Mouse (Mus musculus) liver, postnatal 0 days (tissue): Measurements from ENCODE around the gene Gja4. TPM values are rescaled to one million over a fixed set of nuclear protein-coding genes. Genes with fewer than 3 reads are reported as not detected.

ENCODE experiments used
- ATAC-seq: fragments of 200-750 bp; cut with Nextera tagmentation; 2 replicates; pipeline ENCODE4 v1.8.0; 2017; ENCODE audit warnings: mild to moderate bottlenecking, moderate library complexity
- DNase-seq: peaks from one replicate; pipeline ENCODE4 v3.0.0-alpha.2; 2016
- H3K27ac ChIP-seq: fragments of 300-500 bp; sonication (generic); 2 replicates; pipeline ENCODE4 v1.5.1; 2014; ENCODE audit warnings: antibody characterized with exemption, moderate library complexity, mild to moderate bottlenecking, low read depth
- H3K27me3 ChIP-seq: fragments of 300-500 bp; sonication (generic); 2 replicates; pipeline ENCODE4 v1.6.1; 2014; ENCODE audit warnings: low read length, control low read depth, mixed read lengths; ENCODE audit not compliant: insufficient read depth
- H3K36me3 ChIP-seq: fragments of 300-500 bp; sonication (generic); replicated peaks from 2 replicates; pipeline ENCODE4 v1.6.1; 2014; ENCODE audit warnings: mild to moderate bottlenecking, control low read depth, low read length, moderate library complexity, mixed read lengths; ENCODE audit not compliant: insufficient read depth
- H3K4me1 ChIP-seq: fragments of 300-500 bp; sonication (generic); 2 replicates; pipeline ENCODE4 v1.6.1; 2014; ENCODE audit warnings: antibody characterized with exemption, mild to moderate bottlenecking, control low read depth; ENCODE audit not compliant: insufficient read depth
- H3K4me2 ChIP-seq: fragments of 300-500 bp; sonication (generic); 2 replicates; pipeline ENCODE4 v1.6.1; 2014; ENCODE audit warnings: low read depth, mild to moderate bottlenecking, low read length, moderate library complexity, mixed read lengths
- H3K4me3 ChIP-seq: fragments of 300-500 bp; sonication (generic); 2 replicates; pipeline ENCODE4 v1.5.1; 2014; ENCODE audit warnings: low read depth, low read length
- H3K9ac ChIP-seq: fragments of 300-500 bp; sonication (generic); replicated peaks from 2 replicates; pipeline ENCODE4 v1.6.1; 2014; ENCODE audit warnings: mild to moderate bottlenecking, moderate library complexity
- H3K9me3 ChIP-seq: fragments of 300-500 bp; sonication (generic); 2 replicates; pipeline ENCODE4 v1.6.1; 2016; ENCODE audit warnings: mild to moderate bottlenecking, control low read depth, low read length, mixed read lengths
- CTCF ChIP-seq: sonication (generic); IDR thresholded peaks from 2 replicates; pipeline ENCODE4 v1.5.1; 2016; ENCODE audit warnings: antibody characterized with exemption, low read depth
- EP300 ChIP-seq: IDR thresholded peaks from 2 replicates; pipeline ENCODE4 v1.6.1; 2016; ENCODE audit warnings: antibody characterized with exemption, low read depth, mild to moderate bottlenecking
- WGBS: fragments of 180-500 bp; shearing (Covaris S2); extraction: QIAGEN DNeasy Blood & Tissue Kit; methylation state at CpG from one replicate; pipeline ENCODE4 v1.1.7; 2014; ENCODE audit not compliant: insufficient replicate concordance; 5-methylcytosine and 5-hydroxymethylcytosine counted together
- polyA plus RNA-seq: library from polyadenylated mRNA; unstranded; fragments of >200 nt; fragmentation: Nextera tagmentation; extraction: Ambion mirVana; gene quantifications from 2 replicates; pipeline ENCODE4 v1.2.1, GENCODE M21; 2015

Gene Gja4
- polyA plus RNA-seq, 1 experiment from 2014 or later: 3.1 TPM

- Histone ChIP-seq H3K36me3 (no peaks in the 10 kb centered on the region), H3K9ac (no peak overlapping the region), H3K27ac (no peak overlapping the region), H3K4me2 (no peak overlapping the region), H3K27me3 (no peaks in the 10 kb centered on the region), H3K4me1 (no peaks in the 10 kb centered on the region), H3K4me3 (no peak overlapping the region), H3K9me3 (no peaks in the 10 kb centered on the region)
- TF ChIP-seq EP300 (no peak), CTCF (no peak)
- 74% methylated on average over 1 of the region's 1 CpGs for WGBS
- ATAC-seq (no peak), DNase-seq (no peak)
Observed at GRCm38 (mm10) chr4:127352594-127352993, 38.8 kb upstream of the Gja4 start.

DNA sequence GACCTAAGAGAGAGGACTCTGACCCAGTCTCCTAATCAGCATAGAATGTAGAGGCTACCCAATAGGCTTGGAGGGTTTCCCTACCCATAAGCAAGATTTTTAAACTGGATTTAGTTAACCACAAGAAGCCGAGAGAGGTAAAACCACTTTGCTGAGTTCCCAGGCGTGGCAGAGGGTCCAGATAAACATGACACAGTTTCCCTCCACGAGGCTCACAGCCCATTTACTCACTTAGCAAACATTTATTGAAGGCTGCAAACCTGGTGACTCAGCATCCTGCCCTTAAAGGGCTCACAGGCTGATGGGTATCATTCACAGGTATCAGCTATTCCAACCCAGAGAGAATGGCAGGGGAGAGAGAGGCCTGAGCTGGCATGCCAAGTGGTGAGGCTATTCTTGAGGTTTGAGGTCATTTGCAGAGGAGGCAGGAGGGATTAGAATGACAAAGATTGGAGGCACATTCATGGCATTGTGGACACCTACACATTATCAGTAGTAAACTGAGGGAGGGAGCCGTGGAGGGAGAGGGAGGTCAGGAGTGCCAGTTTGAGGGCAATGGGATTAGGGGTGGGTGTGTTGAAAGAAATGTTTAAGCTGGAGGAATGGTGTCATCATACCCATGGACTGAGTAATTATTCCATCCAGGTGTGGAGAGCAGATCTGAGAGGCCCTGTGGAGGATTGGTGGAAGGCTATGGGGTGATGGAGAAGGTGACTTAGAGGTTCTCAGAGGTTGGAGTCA is 35.9 kb upstream of the Gja4 start:
- no peak overlapping the region for H3K4me3 ChIP-seq
- ATAC-seq (no peak), DNase-seq (no peak)
- no peak overlapping the region for H3K9ac ChIP-seq
- no peak overlapping the region for H3K27ac ChIP-seq
- no peaks in the 10 kb centered on the region for H3K36me3 ChIP-seq
- H3K9me3 ChIP-seq: no peaks in the 10 kb centered on the region
- H3K4me1 ChIP-seq: no peaks in the 10 kb centered on the region
- no peaks in the 10 kb centered on the region for H3K27me3 ChIP-seq
- H3K4me2 ChIP-seq: no peak overlapping the region
- TF ChIP-seq EP300 (no peak), CTCF (no peak)
- 35% methylated on average over 4 of the region's 4 CpGs for WGBS

GRCm38 (mm10) chr4:127345000-127345399 is 31.2 kb upstream of the Gja4 start:
- WGBS: 77% methylated on average over 5 of the region's 5 CpGs

DNA sequence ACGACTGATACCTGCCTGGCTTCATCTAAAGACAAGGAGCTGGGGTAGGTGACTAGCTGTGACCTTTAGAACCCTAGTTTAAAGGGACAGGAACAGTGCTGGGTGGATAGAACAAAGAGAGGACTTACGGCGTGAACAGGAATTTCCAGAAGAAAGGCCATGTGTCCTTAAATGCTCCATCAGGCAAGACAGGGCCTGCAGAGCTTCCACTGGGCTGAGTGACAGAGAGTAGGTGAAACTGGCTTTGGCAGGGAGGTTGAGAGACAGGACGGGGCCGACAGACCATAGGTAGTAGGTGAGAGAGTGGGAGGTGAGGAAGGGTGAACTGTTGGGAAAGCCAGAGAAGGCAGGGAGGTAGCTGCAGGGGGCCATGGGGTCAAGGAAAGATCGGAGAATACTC is 27.5 kb upstream of the Gja4 start:
- 50% methylated on average over 6 of the region's 6 CpGs for WGBS
- Histone ChIP-seq H3K4me1 (no peaks in the 10 kb centered on the region), H3K27me3 (no peaks in the 10 kb centered on the region), H3K4me2 (no peak overlapping the region), H3K36me3 (no peaks in the 10 kb centered on the region), H3K9me3 (no peaks in the 10 kb centered on the region), H3K27ac (no peak overlapping the region), H3K9ac (no peak overlapping the region), H3K4me3 (no peak overlapping the region)
- TF ChIP-seq EP300 (no peak), CTCF (no peak)
- no peak for ATAC-seq
- DNase-seq: no peak

More at GRCm38 (mm10) chr4:127345000-127345399, 31.2 kb upstream of the Gja4 start:
- H3K9me3 ChIP-seq: no peaks in the 10 kb centered on the region
- no peak for TF ChIP-seq CTCF
- TF ChIP-seq EP300: no peak
- no peak overlapping the region for H3K4me3 ChIP-seq
- H3K27ac ChIP-seq: no peak overlapping the region
- H3K27me3 ChIP-seq: no peaks in the 10 kb centered on the region
- no peaks in the 10 kb centered on the region for H3K4me1 ChIP-seq
- H3K4me2 ChIP-seq: no peak overlapping the region
- no peak for ATAC-seq
- no peak for DNase-seq
- no peaks in the 10 kb centered on the region for H3K36me3 ChIP-seq
- H3K9ac ChIP-seq: no peak overlapping the region

- DNase-seq: no peak
Observed at GRCm38 (mm10) chr4:127337668-127338067, 23.8 kb upstream of the Gja4 start.

GRCm38 (mm10) chr4:127334870-127335504 is 21.1 kb upstream of the Gja4 start:
- Histone ChIP-seq H3K27me3 (peaks cover 20% of the 10 kb centered on the region), H3K4me1 (no peaks in the 10 kb centered on the region; the same call in 1 of the 2 replicates), H3K9me3 (no peaks in the 10 kb centered on the region), H3K36me3 (no peaks in the 10 kb centered on the region), H3K4me3 (no peak overlapping the region), H3K27ac (no peak overlapping the region), H3K4me2 (no peak overlapping the region), H3K9ac (no peak overlapping the region)
- ATAC-seq (no peak), DNase-seq (no peak)
- no peak for TF ChIP-seq EP300
- TF ChIP-seq CTCF: no peak
- WGBS: 57% methylated on average over 5 of the region's 5 CpGs

More at GRCm38 (mm10) chr4:127337668-127338067, 23.8 kb upstream of the Gja4 start:
- H3K4me1 ChIP-seq: no peaks in the 10 kb centered on the region
- H3K4me3 ChIP-seq: no peak overlapping the region
- ATAC-seq: no peak
- H3K9me3 ChIP-seq: no peaks in the 10 kb centered on the region
- H3K9ac ChIP-seq: no peak overlapping the region
- no peaks in the 10 kb centered on the region for H3K36me3 ChIP-seq
- H3K4me2 ChIP-seq: no peak overlapping the region
- H3K27ac ChIP-seq: no peak overlapping the region
- TF ChIP-seq CTCF: no peak
- no peak for TF ChIP-seq EP300
- 67% methylated on average over 5 of the region's 5 CpGs for WGBS
- H3K27me3 ChIP-seq: no peaks in the 10 kb centered on the region
